Mouse (Mus musculus) heart, embryonic 13.5 days (tissue): ENCODE data around the gene Rnf4. TPM values are rescaled to one million over a fixed set of nuclear protein-coding genes. Genes with fewer than 3 reads are reported as not detected.

Source experiments
- ATAC-seq: fragments of 200-750 bp; cut with Nextera tagmentation; 2 replicates; pipeline ENCODE4 v1.8.0; 2017; ENCODE audit warnings: moderate TSS enrichment; ENCODE audit not compliant: insufficient number of reproducible peaks, low FRiP score, low TSS enrichment; ENCODE audit errors: extremely low read depth
- H3K27ac ChIP-seq: fragments of 300-500 bp; sonication (generic); replicated peaks from 2 replicates; pipeline ENCODE4 v1.5.1; 2015; ENCODE audit warnings: moderate library complexity, mild to moderate bottlenecking, inconsistent platforms
- H3K27me3 ChIP-seq: fragments of 300-500 bp; sonication (generic); replicated peaks from 2 replicates; pipeline ENCODE4 v1.6.1; 2015; ENCODE audit warnings: mild to moderate bottlenecking, inconsistent platforms
- H3K36me3 ChIP-seq: fragments of 300-500 bp; sonication (generic); 2 replicates; pipeline ENCODE4 v1.6.1; 2015; ENCODE audit warnings: mild to moderate bottlenecking, inconsistent platforms
- H3K4me1 ChIP-seq: fragments of 300-500 bp; sonication (generic); 2 replicates; pipeline ENCODE4 v1.6.1; 2015; ENCODE audit warnings: inconsistent platforms
- H3K4me2 ChIP-seq: fragments of 300-500 bp; sonication (generic); 2 replicates; pipeline ENCODE4 v1.6.1; 2015; ENCODE audit warnings: inconsistent platforms, mild to moderate bottlenecking, moderate library complexity
- H3K4me3 ChIP-seq: fragments of 300-500 bp; sonication (generic); 2 replicates; pipeline ENCODE4 v1.5.1; 2015; ENCODE audit warnings: moderate library complexity, mild to moderate bottlenecking, inconsistent platforms
- H3K9ac ChIP-seq: fragments of 300-500 bp; sonication (generic); 2 replicates; pipeline ENCODE4 v1.6.1; 2015; ENCODE audit warnings: inconsistent platforms, mild to moderate bottlenecking, moderate library complexity
- H3K9me3 ChIP-seq: fragments of 300-500 bp; sonication (generic); 2 replicates; pipeline ENCODE4 v1.6.1; 2016; ENCODE audit warnings: inconsistent platforms
- WGBS: fragments of 180-500 bp; shearing (Covaris S2); methylation state at CpG from one replicate; pipeline ENCODE4 v1.1.7; 2015; ENCODE audit warnings: mixed read lengths; 5-methylcytosine and 5-hydroxymethylcytosine counted together
- polyA plus RNA-seq: library from polyadenylated mRNA; unstranded; fragments of >200 nt; fragmentation: Nextera tagmentation; extraction: Ambion mirVana; gene quantifications from 2 replicates; pipeline ENCODE4 v1.2.1, GENCODE M21; 2015

The Rnf4 gene
- polyA plus RNA-seq, 1 experiment from 2014 or later: 110 TPM

DNA sequence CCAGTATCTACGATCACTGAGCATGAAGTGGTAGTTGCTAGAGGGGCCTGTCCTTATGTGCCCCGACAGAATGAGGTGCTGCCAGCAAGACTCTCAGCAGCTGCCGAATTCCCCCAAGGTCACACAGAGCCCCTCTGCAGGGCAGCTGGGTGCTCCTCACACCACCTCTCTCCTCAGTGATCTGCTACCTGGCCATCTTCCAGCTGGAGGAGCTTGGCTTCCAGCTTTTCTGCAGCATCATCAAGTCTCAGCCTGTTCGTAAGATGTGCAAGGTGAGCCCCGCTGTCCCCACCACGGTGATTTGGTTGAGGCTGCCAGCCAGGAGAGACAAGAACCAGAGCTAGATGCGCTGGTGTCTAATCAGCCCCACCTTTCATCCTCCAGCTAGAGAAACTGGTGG, 33.7 kb upstream of the Rnf4 start:
- 58% methylated on average over 7 of the region's 7 CpGs for WGBS
- Histone ChIP-seq H3K4me2 (no peak overlapping the region), H3K4me1 (no peaks in the 10 kb centered on the region), H3K27ac (no peak overlapping the region), H3K36me3 (no peaks in the 10 kb centered on the region), H3K9ac (no peak overlapping the region), H3K9me3 (no peaks in the 10 kb centered on the region), H3K4me3 (no peak overlapping the region), H3K27me3 (peaks cover 45% of the 10 kb centered on the region; the same call in 1 of the 2 replicates)
- ATAC-seq: no peak

DNA sequence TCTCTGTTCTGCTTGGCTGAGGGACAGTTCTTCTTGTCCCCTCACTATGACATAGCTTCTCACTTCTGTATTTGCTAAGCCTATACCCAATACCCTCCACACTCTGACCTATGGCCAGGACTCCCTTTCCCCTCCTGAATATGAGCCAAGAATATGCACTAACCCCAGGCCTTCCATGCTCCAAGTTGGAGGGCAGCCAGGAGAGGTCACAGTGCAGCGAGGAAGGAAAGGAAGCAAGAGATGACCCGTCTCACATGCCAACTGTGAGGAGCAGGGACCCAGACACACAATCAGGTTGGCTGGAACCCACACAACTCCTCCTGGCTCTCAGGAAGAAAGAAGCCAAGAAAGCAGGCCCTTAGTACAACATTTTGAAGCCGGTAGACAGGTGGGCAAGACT, 27.1 kb upstream of the Rnf4 start:
- no peak overlapping the region for H3K4me3 ChIP-seq
- no peaks in the 10 kb centered on the region for H3K36me3 ChIP-seq
- H3K27me3 ChIP-seq: peaks cover under 1% of the 10 kb centered on the region
- no peak overlapping the region for H3K9ac ChIP-seq
- WGBS: 52% methylated on average over 3 of the region's 3 CpGs
- ATAC-seq: no peak
- no peaks in the 10 kb centered on the region for H3K4me1 ChIP-seq
- H3K9me3 ChIP-seq: no peaks in the 10 kb centered on the region
- no peak overlapping the region for H3K4me2 ChIP-seq
- H3K27ac ChIP-seq: no peak overlapping the region

DNA sequence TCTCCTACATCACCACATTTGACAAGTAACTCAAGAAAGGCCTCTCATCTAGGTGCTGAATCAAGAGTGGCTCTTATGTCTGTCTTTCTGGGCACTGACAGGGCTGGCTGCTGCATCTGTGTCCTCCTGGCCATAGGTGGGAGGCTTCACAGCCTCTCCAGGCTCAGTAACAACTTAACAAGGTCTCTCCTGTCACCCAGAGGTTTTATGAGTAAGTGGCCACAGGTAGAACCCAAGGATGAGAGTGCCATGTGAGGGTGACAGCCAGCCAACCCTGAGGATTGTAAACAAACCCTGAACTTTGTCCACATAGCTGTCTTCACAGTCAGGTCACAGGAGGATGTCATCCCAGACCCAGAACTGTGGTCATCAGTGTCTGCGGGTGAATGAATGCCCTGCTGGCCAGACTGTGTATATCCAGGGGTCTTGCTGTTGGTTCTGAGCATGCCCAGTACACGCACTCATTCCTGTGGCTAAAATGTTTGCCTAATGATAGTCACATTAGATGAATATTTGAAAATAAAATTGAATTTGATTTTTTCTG, 16.5 kb upstream of the Rnf4 start:
- Histone ChIP-seq H3K4me2 (no peak overlapping the region), H3K36me3 (no peaks in the 10 kb centered on the region), H3K27me3 (no peaks in the 10 kb centered on the region), H3K9ac (no peak overlapping the region), H3K9me3 (no peaks in the 10 kb centered on the region), H3K4me1 (no peaks in the 10 kb centered on the region), H3K4me3 (no peak overlapping the region), H3K27ac (no peak overlapping the region)
- ATAC-seq: no peak
- 54% methylated on average over 2 of the region's 2 CpGs for WGBS

DNA sequence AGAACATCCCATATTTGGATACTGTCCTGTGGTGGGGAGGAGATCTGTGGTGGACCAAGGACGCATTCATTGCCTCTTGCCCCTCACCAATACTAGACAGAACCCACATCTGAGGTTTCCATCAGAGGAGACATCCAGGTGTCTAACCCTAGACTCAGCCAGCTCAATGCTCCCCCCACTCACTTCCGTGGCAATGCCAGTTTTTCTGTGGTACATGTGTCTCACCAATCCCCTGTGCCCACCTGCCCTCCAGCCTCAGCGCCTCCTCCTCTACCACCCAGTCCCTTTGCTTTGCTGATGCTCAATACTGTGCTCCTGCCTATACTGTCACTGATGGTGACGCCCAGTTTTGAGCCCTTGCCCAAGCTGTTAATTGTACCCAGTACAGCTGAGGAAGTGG, 14.9 kb upstream of the Rnf4 start:
- peaks cover 4% of the 10 kb centered on the region for H3K4me1 ChIP-seq
- ATAC-seq: no peak
- H3K4me3 ChIP-seq: no peak overlapping the region
- no peaks in the 10 kb centered on the region for H3K36me3 ChIP-seq
- H3K27me3 ChIP-seq: no peaks in the 10 kb centered on the region
- no peak overlapping the region for H3K27ac ChIP-seq
- H3K9me3 ChIP-seq: no peaks in the 10 kb centered on the region
- no peak overlapping the region for H3K9ac ChIP-seq
- H3K4me2 ChIP-seq: no peak overlapping the region
- 72% methylated on average over 4 of the region's 4 CpGs for WGBS

DNA sequence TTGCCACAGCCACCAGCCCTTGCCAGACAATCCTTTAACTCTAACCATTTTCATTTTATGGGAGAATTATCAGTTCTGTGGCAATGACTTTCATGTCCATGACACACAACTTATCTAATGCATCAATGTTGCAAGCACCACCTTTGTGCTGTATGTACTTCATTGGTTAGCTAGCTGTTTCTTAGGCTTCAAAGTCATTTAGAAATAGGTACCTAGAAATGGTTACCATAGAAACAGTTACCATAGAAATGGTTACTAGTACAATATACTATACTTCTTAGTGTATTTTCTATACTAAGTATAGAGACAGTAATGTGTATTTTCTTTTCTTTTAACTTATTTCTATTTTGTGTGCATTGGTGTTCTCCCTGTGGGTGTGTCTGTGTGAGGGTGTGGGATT, 10.8 kb upstream of the Rnf4 start:
- ATAC-seq: no peak
- no peak overlapping the region for H3K9ac ChIP-seq
- H3K4me3 ChIP-seq: no peak overlapping the region
- no peaks in the 10 kb centered on the region for H3K36me3 ChIP-seq
- H3K27me3 ChIP-seq: peaks cover 11% of the 10 kb centered on the region; the same call in 1 of the 2 replicates
- H3K9me3 ChIP-seq: 0 out of 2 replicates have a peak, but pooled peaks cover 3% of the 10 kb centered on the region
- H3K4me1 ChIP-seq: peaks cover 16% of the 10 kb centered on the region
- H3K4me2 ChIP-seq: no peak overlapping the region
- H3K27ac ChIP-seq: no peak overlapping the region

DNA sequence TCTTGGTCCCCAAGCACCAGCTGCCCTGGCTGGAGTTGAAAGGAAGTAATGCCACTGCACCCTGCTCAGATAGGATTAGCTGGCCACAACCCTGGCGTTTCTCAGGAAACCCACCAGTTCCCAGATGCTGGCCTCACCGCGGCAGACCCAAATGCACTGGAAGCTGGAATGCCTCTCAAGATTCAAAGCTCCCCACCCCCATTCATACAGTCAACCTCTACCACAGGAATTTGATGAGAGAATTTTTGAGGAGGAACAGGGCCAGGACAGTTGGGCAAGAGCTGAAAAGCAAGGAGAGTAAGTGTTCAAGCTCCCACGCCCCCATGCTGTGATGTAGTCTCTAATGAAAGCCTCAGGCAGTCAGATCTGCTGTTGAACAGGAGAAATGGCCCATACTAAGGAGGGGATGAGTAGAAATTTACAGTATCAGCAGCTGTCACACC, 9.8 kb upstream of the Rnf4 start:
- ATAC-seq: no peak
- Histone ChIP-seq H3K4me2 (peak overlapping the region; percentile 73), H3K9me3 (0 out of 2 replicates have a peak, but pooled peaks cover 4% of the 10 kb centered on the region), H3K27ac (no peak overlapping the region), H3K36me3 (no peaks in the 10 kb centered on the region), H3K4me3 (no peak overlapping the region), H3K4me1 (peaks cover 16% of the 10 kb centered on the region), H3K27me3 (peaks cover 11% of the 10 kb centered on the region; the same call in 1 of the 2 replicates), H3K9ac (no peak overlapping the region)
- 21% methylated on average over 4 of the region's 4 CpGs for WGBS

DNA sequence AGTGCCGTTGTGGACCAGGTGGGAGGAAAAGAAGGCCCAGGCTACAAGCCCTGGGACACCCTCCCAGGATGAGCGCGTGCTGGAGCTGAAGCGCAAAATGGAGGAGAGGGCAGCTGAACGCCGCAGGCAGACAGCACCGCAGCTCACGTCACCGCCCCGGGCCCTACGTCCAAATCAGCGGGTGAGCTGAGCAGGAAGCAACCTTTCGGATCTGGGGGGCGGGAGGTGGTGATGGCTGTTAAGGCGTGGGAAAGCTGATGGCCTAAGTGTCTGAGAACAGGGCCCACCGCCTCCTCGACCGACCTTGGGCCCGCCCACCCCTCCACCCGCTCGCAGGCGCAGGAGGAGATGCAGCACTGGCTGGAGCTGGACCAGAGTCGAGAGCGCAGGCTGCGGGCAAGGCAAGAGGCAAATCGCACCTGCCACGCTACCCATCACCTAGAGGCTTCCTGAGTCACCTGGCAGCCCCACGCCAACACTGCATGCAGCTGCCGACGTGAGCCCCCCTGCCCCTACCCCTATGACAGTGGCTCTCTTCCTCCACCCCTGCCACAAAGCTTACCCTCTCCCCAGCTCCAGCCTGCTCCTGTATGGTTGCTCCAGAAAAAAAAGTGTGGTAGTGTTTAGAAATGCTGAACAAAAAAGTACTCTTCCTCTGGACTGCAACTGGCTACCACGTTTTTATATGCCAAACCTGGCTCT, 9.1 kb upstream of the Rnf4 start:
- ATAC-seq: peak; percentile 31; the same call in 1 of the 2 replicates
- peak overlapping the region; percentile 73 for H3K4me2 ChIP-seq
- H3K9ac ChIP-seq: peak overlapping the region; percentile 78
- no peak overlapping the region for H3K27ac ChIP-seq
- peaks cover 16% of the 10 kb centered on the region for H3K4me1 ChIP-seq
- peak overlapping the region; percentile 46 for H3K4me3 ChIP-seq
- WGBS: 9% methylated on average over 31 of the region's 31 CpGs
- 0 out of 2 replicates have a peak, but pooled peaks cover 4% of the 10 kb centered on the region for H3K9me3 ChIP-seq
- H3K36me3 ChIP-seq: no peaks in the 10 kb centered on the region
- H3K27me3 ChIP-seq: peaks cover 11% of the 10 kb centered on the region; the same call in 1 of the 2 replicates

DNA sequence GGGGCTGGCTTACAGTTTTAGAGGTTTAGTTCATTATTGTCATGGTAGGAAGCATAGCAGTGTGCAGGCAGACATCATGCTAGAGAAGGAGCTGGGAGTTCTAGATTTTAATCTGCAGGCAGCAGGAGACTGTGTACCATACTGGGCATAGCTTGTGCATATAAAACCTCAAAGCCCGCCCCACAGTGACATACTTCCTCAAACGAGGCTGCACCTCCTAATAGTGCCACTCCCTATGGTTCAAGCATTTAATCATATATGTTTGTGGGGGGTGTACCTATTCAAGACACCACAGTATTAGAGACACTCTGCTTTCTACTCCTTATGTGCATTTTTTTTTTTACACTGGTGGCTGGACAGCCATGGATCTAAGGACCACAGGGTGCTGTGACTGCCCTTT, 6.0 kb upstream of the Rnf4 start:
- ATAC-seq: no peak
- H3K9ac ChIP-seq: no peak overlapping the region
- H3K4me3 ChIP-seq: no peak overlapping the region
- H3K4me2 ChIP-seq: no peak overlapping the region
- 78% methylated on average over 2 of the region's 2 CpGs for WGBS
- H3K36me3 ChIP-seq: peaks cover 6% of the 10 kb centered on the region; the same call in 1 of the 2 replicates
- 0 out of 2 replicates have a peak, but pooled peaks cover 4% of the 10 kb centered on the region for H3K9me3 ChIP-seq
- H3K27me3 ChIP-seq: peaks cover 11% of the 10 kb centered on the region; the same call in 1 of the 2 replicates
- peaks cover 17% of the 10 kb centered on the region for H3K4me1 ChIP-seq
- H3K27ac ChIP-seq: no peak overlapping the region

DNA sequence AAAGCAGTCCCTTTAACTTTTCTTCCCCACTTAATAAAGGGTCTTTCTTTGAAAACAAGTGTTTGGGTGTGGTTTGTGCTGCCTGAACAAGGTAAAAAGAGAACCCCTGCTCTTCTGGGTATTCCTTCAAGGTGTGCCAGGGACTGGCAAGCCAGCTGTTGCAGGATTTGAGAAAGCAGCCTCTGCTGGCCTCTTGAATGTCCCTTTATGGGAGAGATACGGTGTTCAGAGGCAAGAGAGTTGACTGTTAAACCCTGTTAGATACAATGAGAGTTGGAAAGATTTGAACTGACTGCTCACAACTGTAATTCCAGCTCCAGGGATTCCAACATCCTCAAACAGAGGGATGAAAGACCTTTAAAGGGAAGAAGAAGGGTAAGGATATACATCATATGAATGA, 2.0 kb upstream of the Rnf4 start:
- 76% methylated on average over 1 of the region's 1 CpGs for WGBS
- Histone ChIP-seq H3K9me3 (0 out of 2 replicates have a peak, but pooled peaks cover 4% of the 10 kb centered on the region), H3K9ac (no peak overlapping the region), H3K27me3 (no peaks in the 10 kb centered on the region), H3K4me2 (no peak overlapping the region), H3K36me3 (peaks cover 15% of the 10 kb centered on the region), H3K27ac (no peak overlapping the region), H3K4me3 (no peak overlapping the region), H3K4me1 (peaks cover 23% of the 10 kb centered on the region)
- no peak for ATAC-seq

DNA sequence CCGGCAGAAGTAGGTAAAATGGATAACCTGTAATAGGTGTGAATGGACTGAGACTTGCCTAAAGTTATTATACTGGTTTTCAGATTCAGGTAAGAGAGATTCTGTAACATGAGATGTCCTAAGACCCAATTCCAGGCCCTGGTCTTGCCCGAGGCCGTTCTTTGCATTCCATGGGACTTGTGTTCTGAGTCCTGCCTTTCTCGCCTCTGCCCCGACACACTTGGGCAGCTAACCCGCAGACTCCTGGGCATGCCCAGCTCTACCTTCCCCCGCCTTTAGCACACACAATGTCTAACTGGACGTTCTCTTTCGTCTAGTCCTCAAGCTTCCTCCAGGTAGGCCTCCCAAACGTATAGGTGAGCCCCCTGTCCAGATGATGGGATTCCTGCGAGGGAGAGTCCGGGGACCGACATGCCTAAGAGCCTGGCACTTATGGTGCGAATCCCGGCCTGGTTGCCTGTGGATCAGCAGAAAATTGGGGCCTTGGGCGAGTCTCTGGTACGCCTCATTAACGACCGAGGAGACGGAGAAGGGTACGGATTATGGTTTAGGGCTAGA, 471 bp upstream of the Rnf4 start:
- peak overlapping the region; percentile 98 for H3K4me3 ChIP-seq
- no peaks in the 10 kb centered on the region for H3K9me3 ChIP-seq
- H3K4me1 ChIP-seq: peaks cover 38% of the 10 kb centered on the region
- H3K36me3 ChIP-seq: peaks cover 17% of the 10 kb centered on the region
- peak overlapping the region; percentile 93 for H3K27ac ChIP-seq
- 3% methylated on average over 21 of the region's 21 CpGs for WGBS
- H3K4me2 ChIP-seq: peak overlapping the region; percentile 92
- H3K27me3 ChIP-seq: no peaks in the 10 kb centered on the region
- ATAC-seq: peak; percentile 30; the same call in 1 of the 2 replicates
- H3K9ac ChIP-seq: peak overlapping the region; percentile 96

DNA sequence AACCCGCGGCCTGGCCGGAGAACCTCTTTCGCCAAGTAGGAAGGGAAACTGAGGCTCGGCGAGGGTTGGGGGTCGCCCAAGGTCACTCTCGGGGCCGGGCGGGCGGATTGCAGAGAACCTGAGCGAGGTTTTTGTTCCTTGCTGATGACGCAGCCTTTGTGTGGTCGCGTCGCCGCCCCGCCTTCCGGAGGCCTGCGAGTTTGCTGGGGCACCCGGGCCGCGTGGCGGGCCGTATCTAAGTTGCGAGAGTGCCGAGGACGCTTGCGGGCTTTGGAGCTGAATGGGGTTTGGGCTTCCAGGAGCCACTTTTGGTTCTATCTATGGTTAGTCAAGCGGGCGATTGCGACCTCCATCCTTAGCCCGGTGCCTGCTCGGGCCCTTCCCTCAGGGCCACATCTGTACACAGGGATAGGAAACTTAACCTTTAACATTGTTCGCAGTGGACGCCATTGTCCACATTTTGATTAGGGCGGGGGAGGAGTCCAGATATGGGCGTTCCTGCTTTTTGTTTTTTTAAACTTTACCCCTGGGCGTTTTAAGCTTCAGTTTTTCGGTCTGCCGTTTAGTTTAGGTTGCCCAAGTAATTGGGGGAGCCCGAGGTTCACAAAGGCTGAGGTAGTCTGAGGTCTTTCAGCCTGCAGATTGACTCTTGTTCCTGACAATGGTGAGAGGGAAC, 824 bp downstream of the Rnf4 start:
- peaks cover 17% of the 10 kb centered on the region for H3K36me3 ChIP-seq
- ATAC-seq: 0 out of 2 replicates have a peak, but pooled peaks have one; percentile 60
- H3K27me3 ChIP-seq: no peaks in the 10 kb centered on the region
- H3K4me2 ChIP-seq: peak overlapping the region; percentile 92
- peak overlapping the region; percentile 98 for H3K4me3 ChIP-seq
- peak overlapping the region; percentile 96 for H3K27ac ChIP-seq
- H3K4me1 ChIP-seq: peaks cover 50% of the 10 kb centered on the region
- H3K9ac ChIP-seq: peak overlapping the region; percentile 99
- under 1% methylated on average over 42 of the region's 42 CpGs for WGBS
- H3K9me3 ChIP-seq: no peaks in the 10 kb centered on the region
